Mouse (Mus musculus) gastrocnemius, adult 2 months (tissue): ENCODE measurements around the gene Farp1. TPM values are rescaled to one million over a fixed set of nuclear protein-coding genes. Genes with fewer than 3 reads are reported as not detected.
A peak's percentile ranks its signal among the peaks of the same experiment; 100 is the strongest.

Experiments
- DNase-seq: peaks from one replicate; pipeline ENCODE4 v3.0.0; 2022
- H3K27ac ChIP-seq: fragments of 200-600 bp; 2 replicates; pipeline ENCODE4 v1.8.1; 2022; ENCODE audit warnings: mild to moderate bottlenecking
- H3K4me3 ChIP-seq: fragments of 200-600 bp; 2 replicates; pipeline ENCODE4 v1.8.1; 2022; ENCODE audit warnings: mild to moderate bottlenecking, moderate library complexity
- CTCF ChIP-seq: fragments of 200-600 bp; IDR thresholded peaks from 2 replicates; pipeline ENCODE4 v1.8.1; 2022; ENCODE audit warnings: antibody characterized with exemption, mild to moderate bottlenecking, moderate library complexity
- intact Hi-C: fragments of 180-260 bp; cut with DNase I; formaldehyde crosslinking; loops from one replicate; pipeline ENCODE4 v1.15.1; 2025
- total RNA-seq, 2 experiments: library from RNA; stranded (reverse); gene quantifications; 2 replicates each; pipeline ENCODE4 v1.2.3; 2021

Farp1 gene
- total RNA-seq, 2 experiments from 2014 or later: 5.7 to 6.2 TPM

GRCm38 (mm10) chr14:121316631-121317311 is 281.8 kb downstream of the Farp1 start:
- Histone ChIP-seq H3K4me3 (no peak overlapping the region), H3K27ac (peak overlapping the region; percentile 61)
- intact Hi-C loops: no loop called here
- TF ChIP-seq CTCF: no peak
- DNase-seq: no peak

- TF ChIP-seq CTCF: no peak
- intact Hi-C loops: no loop called here
- no peak overlapping the region for H3K4me3 ChIP-seq
- DNase-seq: no peak
- peak overlapping the region; percentile 61; the same call in 1 of the 2 replicates for H3K27ac ChIP-seq
These were observed 282.3 kb downstream of the Farp1 start for GRCm38 (mm10) chr14:121317312-121317671.

GRCm38 (mm10) chr14:121318382-121318781 is 283.4 kb downstream of the Farp1 start:
- H3K4me3 ChIP-seq: no peak overlapping the region
- peak overlapping the region; percentile 12; the same call in 1 of the 2 replicates for H3K27ac ChIP-seq
- DNase-seq: no peak
- TF ChIP-seq CTCF: no peak
- intact Hi-C loops: no loop called here

- H3K27ac ChIP-seq: peak overlapping the region; percentile 49; the same call in 1 of the 2 replicates
- intact Hi-C loops: loop anchor here (10.0 kb wide), 1 partner anchor 53 kb away; no protein-coding TSS in a partner anchor
- DNase-seq: no peak
- TF ChIP-seq CTCF: no peak
- H3K4me3 ChIP-seq: no peak overlapping the region
These were observed 287.1 kb downstream of the Farp1 start for GRCm38 (mm10) chr14:121322150-121322549.

- H3K4me3 ChIP-seq: no peak overlapping the region
- intact Hi-C loops: loop anchor here (10.0 kb wide), 1 partner anchor 52 kb away; no protein-coding TSS in a partner anchor
- H3K27ac ChIP-seq: peak overlapping the region; percentile 38; the same call in 1 of the 2 replicates
- no peak for DNase-seq
- no peak for TF ChIP-seq CTCF
These were observed 287.6 kb downstream of the Farp1 start for GRCm38 (mm10) chr14:121322641-121323040.

GRCm38 (mm10) chr14:121324521-121325330 is 289.7 kb downstream of the Farp1 start:
- peak overlapping the region; percentile 50 for H3K27ac ChIP-seq
- H3K4me3 ChIP-seq: peak overlapping the region; percentile 56
- intact Hi-C loops: loop anchor here (10.0 kb wide), 1 partner anchor 50 kb away; no protein-coding TSS in a partner anchor
- 0 out of 2 replicates have a peak, but pooled peaks have one; percentile 8 for TF ChIP-seq CTCF
- DNase-seq: no peak

- intact Hi-C loops: loop anchor here (10.0 kb wide), 1 partner anchor 48 kb away; no protein-coding TSS in a partner anchor
- no peak overlapping the region; the same call in 1 of the 2 replicates for H3K27ac ChIP-seq
- H3K4me3 ChIP-seq: no peak overlapping the region
- TF ChIP-seq CTCF: no peak
- no peak for DNase-seq
These were observed 291.4 kb downstream of the Farp1 start for GRCm38 (mm10) chr14:121326432-121326831.

- Histone ChIP-seq H3K27ac (no peak overlapping the region), H3K4me3 (no peak overlapping the region)
- no peak for DNase-seq
- TF ChIP-seq CTCF: no peak
- intact Hi-C loops: loop anchor here (10.0 kb wide), 1 partner anchor 46 kb away; no protein-coding TSS in a partner anchor
These were observed 293.9 kb downstream of the Farp1 start for GRCm38 (mm10) chr14:121328878-121329277.

- TF ChIP-seq CTCF: no peak
- H3K27ac ChIP-seq: no peak overlapping the region
- H3K4me3 ChIP-seq: no peak overlapping the region
- intact Hi-C loops: loop anchor here (10.0 kb wide), 1 partner anchor 45 kb away; no protein-coding TSS in a partner anchor
- DNase-seq: no peak
These were observed 294.5 kb downstream of the Farp1 start for GRCm38 (mm10) chr14:121329401-121330089.

- intact Hi-C loops: no loop called here
- Histone ChIP-seq H3K27ac (no peak overlapping the region), H3K4me3 (no peak overlapping the region)
- no peak for DNase-seq
- no peak for TF ChIP-seq CTCF
These were observed 295.0 kb downstream of the Farp1 start for GRCm38 (mm10) chr14:121330090-121330408.

Other genes starting within 250 kb of the Farp1 start
- 100 to 1,000 TPM; 111 to 122 TPM for gene Ipo5, start 124.0 kb upstream of the Farp1 start, total RNA-seq